Mouse (Mus musculus) limb, embryonic 14.5 days (tissue): ENCODE results near the gene Atp5d. TPM values are rescaled to one million over a fixed set of nuclear protein-coding genes. Genes with fewer than 3 reads are reported as not detected.

Source experiments
- ATAC-seq: fragments of 200-750 bp; cut with Nextera tagmentation; 2 replicates; pipeline ENCODE4 v1.8.0; 2017; ENCODE audit warnings: low read depth, moderate number of reproducible peaks, moderate TSS enrichment; ENCODE audit not compliant: low FRiP score
- DNase-seq: peaks from one replicate; pipeline ENCODE4 v3.0.0-alpha.2; 2015; ENCODE audit warnings: low spot score
- H3K27ac ChIP-seq: fragments of 300-500 bp; sonication (generic); replicated peaks from 2 replicates; pipeline ENCODE4 v1.5.1; 2014; ENCODE audit warnings: low read depth, mild to moderate bottlenecking, low read length, moderate library complexity, mixed read lengths
- H3K27me3 ChIP-seq: fragments of 300-500 bp; sonication (generic); 2 replicates; pipeline ENCODE4 v1.6.1; 2014; ENCODE audit warnings: low read length, mixed read lengths; ENCODE audit not compliant: control insufficient read depth, insufficient read depth
- H3K36me3 ChIP-seq: fragments of 300-500 bp; sonication (generic); 2 replicates; pipeline ENCODE4 v1.6.1; 2014; ENCODE audit warnings: mild to moderate bottlenecking, low read length, moderate library complexity, mixed read lengths; ENCODE audit not compliant: control insufficient read depth, insufficient read depth
- H3K4me1 ChIP-seq: fragments of 300-500 bp; sonication (generic); 2 replicates; pipeline ENCODE4 v1.6.1; 2014; ENCODE audit warnings: antibody characterized with exemption, low read length, mixed read lengths; ENCODE audit not compliant: control insufficient read depth, insufficient read depth
- H3K4me2 ChIP-seq: fragments of 300-500 bp; sonication (generic); replicated peaks from 2 replicates; pipeline ENCODE4 v1.6.1; 2014; ENCODE audit warnings: low read depth, mild to moderate bottlenecking, low read length, moderate library complexity; ENCODE audit not compliant: severe bottlenecking
- H3K4me3 ChIP-seq: fragments of 300-500 bp; sonication (generic); replicated peaks from 2 replicates; pipeline ENCODE4 v1.5.1; 2014; ENCODE audit warnings: low read length
- H3K9ac ChIP-seq: fragments of 300-500 bp; sonication (generic); 2 replicates; pipeline ENCODE4 v1.6.1; 2014; ENCODE audit warnings: mild to moderate bottlenecking, low read depth, low read length, moderate library complexity; ENCODE audit not compliant: severe bottlenecking
- H3K9me3 ChIP-seq: fragments of 300-500 bp; sonication (generic); 2 replicates; pipeline ENCODE4 v1.6.1; 2016; ENCODE audit warnings: low read length; ENCODE audit not compliant: control insufficient read depth
- POLR2A ChIP-seq: fragments of 200-500 bp; IDR thresholded peaks from 2 replicates; pipeline ENCODE4 v1.8.0; 2012; ENCODE audit warnings: inconsistent platforms, mild to moderate bottlenecking, moderate library complexity, borderline replicate concordance; ENCODE audit not compliant: insufficient read depth, insufficient read length; ENCODE audit errors: extremely low read depth
- WGBS: fragments of 180-500 bp; shearing (Covaris S2); extraction: QIAGEN DNeasy Blood & Tissue Kit; methylation state at CpG from one replicate; pipeline ENCODE4 v1.1.7; 2014; 5-methylcytosine and 5-hydroxymethylcytosine counted together
- polyA plus RNA-seq, 2 experiments: library from polyadenylated mRNA; depleted of rRNA in 1 of 2; stranded (reverse) in 1 of 2; unstranded in 1 of 2; fragments of >200 nt; fragmentation: Nextera tagmentation in 1 of 2; extraction: Ambion mirVana in 1 of 2; gene quantifications; 2 replicates each; pipeline versions ENCODE4 v1.2.1 to v1.2.3; 2012 to 2014

Atp5d gene
- polyA plus RNA-seq, 2 experiments, result 449 to 477 TPM

DNA sequence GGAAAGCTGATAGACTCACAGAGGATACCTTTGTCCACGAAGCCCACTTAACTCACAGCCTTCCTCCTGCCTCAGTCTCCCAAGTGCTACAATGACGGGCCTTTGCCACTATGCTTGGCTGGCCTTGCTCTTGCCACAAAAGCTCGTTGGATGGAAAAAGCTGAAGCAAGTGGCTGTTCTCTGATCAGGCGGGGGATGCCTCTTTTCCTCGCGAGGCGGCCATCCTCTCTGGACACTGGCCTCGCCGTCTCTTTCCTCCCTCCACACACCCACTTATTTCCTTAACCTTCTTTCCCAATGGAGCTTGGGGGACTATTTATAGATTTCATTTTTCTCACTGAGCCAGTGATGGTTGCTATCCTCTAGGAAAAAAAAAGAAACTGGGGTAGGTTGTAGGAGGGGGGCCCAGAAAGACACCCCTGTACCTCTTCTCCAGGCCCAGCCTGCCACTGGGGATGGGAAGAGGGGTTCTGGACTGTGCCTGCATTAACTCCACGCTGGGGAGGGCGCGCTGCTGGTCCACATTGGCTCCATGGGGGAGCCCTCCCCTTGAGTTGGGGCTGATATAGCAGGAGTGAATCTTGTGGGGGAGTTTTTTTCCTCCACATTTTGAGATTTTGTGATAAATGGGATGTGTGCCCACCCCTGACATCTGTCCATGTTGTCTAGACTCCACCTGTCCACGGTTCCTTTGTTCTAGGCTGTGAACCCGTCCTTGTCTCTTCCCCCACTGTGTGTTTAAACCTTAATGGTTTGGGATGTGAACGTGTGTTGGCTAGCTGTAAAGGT lies 18.9 kb downstream of the Atp5d start:
- ATAC-seq (no peak), DNase-seq (no peak)
- TF ChIP-seq POLR2A, result no peak
- H3K9ac ChIP-seq, result no peak overlapping the region
- H3K27ac ChIP-seq, result no peak overlapping the region
- no peak overlapping the region for H3K4me3 ChIP-seq
- H3K27me3 ChIP-seq, result no peaks in the 10 kb centered on the region
- WGBS, result 64% methylated on average over 15 of the region's 15 CpGs
- H3K4me2 ChIP-seq, result no peak overlapping the region
- H3K4me1 ChIP-seq, result peaks cover 61% of the 10 kb centered on the region
- no peaks in the 10 kb centered on the region for H3K9me3 ChIP-seq
- H3K36me3 ChIP-seq, result peaks cover 56% of the 10 kb centered on the region

DNA sequence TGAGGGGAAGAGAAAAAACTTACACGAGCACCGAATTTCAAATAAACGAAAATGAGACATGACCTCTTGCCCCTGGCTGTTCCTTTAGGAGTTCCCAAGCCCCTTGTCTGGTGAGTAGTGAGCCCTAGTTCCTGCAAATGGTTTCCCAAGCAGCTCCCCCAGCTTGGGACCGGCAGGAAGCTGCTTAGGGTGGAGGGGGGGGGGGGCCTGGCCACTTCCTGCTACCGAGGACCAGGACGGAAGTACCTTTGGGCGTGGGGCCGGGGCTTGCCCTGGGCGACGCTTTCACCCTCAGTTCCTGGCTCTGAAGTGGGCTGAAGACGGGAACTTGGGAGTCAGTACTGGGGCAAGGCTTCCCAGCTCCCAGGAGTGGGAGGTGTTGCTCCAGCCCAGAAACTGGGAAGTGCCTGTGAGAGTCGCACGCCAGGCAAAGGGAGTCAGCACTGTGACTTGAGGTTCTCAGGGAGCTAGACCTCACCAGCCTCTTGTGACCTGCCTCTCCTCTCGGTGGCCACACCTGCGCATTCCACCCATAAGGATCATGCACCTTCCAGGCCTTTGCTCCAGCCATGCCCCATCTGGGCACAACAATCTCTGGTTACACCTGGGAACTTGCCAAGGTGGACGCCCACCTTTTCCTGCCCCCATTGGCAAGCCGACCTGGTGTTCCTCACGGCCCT lies 20.0 kb downstream of the Atp5d start:
- no peaks in the 10 kb centered on the region for H3K27me3 ChIP-seq
- peak overlapping the region; percentile 81; the same call in 1 of the 2 replicates for H3K4me2 ChIP-seq
- H3K9ac ChIP-seq, result 0 out of 2 replicates have a peak overlapping the region, but pooled peaks have one; percentile 16
- peaks cover 54% of the 10 kb centered on the region for H3K4me1 ChIP-seq
- no peak for TF ChIP-seq POLR2A
- DNase-seq (no peak), ATAC-seq (no peak)
- peaks cover 45% of the 10 kb centered on the region for H3K36me3 ChIP-seq
- H3K9me3 ChIP-seq, result no peaks in the 10 kb centered on the region
- peak overlapping the region; percentile 83 for H3K27ac ChIP-seq
- peak overlapping the region; percentile 2; the same call in 1 of the 2 replicates for H3K4me3 ChIP-seq
- 5% methylated on average over 18 of the region's 18 CpGs for WGBS

DNA sequence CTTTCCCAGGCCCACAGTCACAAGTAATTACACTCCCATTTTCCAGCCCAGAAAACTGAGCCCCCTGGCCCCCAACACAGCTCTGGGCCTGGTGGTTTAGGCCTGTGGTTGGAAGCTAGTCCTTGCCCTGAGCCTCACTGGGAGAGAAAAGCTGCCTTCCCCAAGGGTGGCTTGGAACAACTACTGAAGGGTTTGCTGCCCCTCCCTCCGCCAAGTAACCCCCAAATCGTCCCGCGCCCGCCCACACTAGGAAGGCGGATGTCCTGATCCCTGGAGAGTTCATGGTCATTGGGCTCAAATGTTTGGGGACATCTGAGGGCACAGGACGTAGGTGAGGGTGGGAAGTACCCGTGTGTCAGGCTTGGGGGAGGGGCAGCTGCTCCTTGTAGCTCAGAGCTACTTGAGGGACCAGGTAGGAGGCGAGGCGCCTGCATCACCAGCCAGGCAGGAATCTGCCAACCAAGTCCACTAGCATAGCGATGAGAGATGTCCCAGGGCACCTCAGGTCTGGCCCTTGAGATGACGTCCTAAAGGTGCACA lies 20.7 kb downstream of the Atp5d start:
- peak overlapping the region; percentile 43 for H3K4me3 ChIP-seq
- H3K4me1 ChIP-seq, result peaks cover 54% of the 10 kb centered on the region
- no peaks in the 10 kb centered on the region for H3K9me3 ChIP-seq
- DNase-seq, result no peak
- H3K36me3 ChIP-seq, result peaks cover 39% of the 10 kb centered on the region
- no peaks in the 10 kb centered on the region for H3K27me3 ChIP-seq
- no peak for TF ChIP-seq POLR2A
- peak overlapping the region; percentile 83 for H3K27ac ChIP-seq
- WGBS, result 8% methylated on average over 12 of the region's 12 CpGs
- peak overlapping the region; percentile 35; the same call in 1 of the 2 replicates for H3K9ac ChIP-seq
- ATAC-seq, result peak; percentile 2; the same call in 1 of the 2 replicates
- H3K4me2 ChIP-seq, result peak overlapping the region; percentile 81

DNA sequence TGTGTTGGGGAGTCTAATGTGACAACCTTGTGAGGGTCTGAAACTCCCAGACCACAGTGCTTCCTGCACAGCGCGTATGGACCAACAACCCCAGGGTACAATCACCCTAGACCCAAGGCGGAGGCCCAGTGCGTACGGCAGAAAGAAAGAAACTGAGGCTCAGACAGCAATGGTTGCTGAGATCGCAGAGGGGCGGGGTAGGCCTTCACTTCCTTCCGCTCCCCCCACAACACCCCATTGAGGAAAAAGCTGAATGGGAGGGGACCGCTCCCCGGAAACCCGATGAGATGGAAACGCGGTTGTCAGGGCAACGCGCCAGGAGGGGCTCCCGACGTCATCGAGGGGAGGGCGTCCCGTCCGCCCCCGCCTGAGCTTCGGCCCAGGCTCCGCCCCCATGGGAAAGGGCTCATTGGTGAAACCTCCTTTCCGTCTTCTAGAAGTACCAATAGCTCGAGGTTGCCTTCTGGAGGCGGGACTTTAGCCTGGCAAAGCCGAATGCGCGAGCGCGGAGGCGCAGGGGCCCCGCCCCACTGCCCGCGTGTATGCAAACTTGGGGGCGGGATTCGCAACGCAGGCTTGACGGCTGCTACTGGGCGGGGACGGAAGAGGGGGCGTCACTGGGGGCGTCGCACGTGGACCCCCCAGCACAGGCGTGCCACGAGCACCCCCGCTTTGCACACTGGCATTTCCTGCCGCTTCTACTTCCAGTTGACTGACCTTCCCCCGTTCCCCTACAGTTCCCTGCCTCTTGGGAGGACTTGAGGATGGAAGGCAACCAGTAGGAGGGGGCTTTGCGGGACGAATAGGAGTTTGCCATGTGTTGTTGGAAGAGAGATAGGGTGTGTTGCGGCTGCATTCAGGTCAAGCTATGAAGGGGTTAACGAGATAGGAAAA lies 21.4 kb downstream of the Atp5d start:
- H3K27ac ChIP-seq, result peak overlapping the region; percentile 87
- H3K9ac ChIP-seq, result peak overlapping the region; percentile 35; the same call in 1 of the 2 replicates
- H3K4me1 ChIP-seq, result peaks cover 61% of the 10 kb centered on the region
- peaks cover 32% of the 10 kb centered on the region for H3K36me3 ChIP-seq
- H3K27me3 ChIP-seq, result no peaks in the 10 kb centered on the region
- WGBS, result 0% methylated on average over 47 of the region's 55 CpGs
- peak overlapping the region; percentile 43 for H3K4me3 ChIP-seq
- H3K9me3 ChIP-seq, result no peaks in the 10 kb centered on the region
- DNase-seq, result peak; percentile 99
- peak overlapping the region; percentile 81 for H3K4me2 ChIP-seq
- ATAC-seq, result peak; percentile 84
- no peak for TF ChIP-seq POLR2A
